Mouse (Mus musculus): ENCODE data around the gene C3. TPM values are rescaled to one million over a fixed set of nuclear protein-coding genes. Genes with fewer than 3 reads are reported as not detected.

The C3 gene
- total RNA-seq, 2 experiments from 2014 or later: 0.29 to 0.42 TPM

DNA sequence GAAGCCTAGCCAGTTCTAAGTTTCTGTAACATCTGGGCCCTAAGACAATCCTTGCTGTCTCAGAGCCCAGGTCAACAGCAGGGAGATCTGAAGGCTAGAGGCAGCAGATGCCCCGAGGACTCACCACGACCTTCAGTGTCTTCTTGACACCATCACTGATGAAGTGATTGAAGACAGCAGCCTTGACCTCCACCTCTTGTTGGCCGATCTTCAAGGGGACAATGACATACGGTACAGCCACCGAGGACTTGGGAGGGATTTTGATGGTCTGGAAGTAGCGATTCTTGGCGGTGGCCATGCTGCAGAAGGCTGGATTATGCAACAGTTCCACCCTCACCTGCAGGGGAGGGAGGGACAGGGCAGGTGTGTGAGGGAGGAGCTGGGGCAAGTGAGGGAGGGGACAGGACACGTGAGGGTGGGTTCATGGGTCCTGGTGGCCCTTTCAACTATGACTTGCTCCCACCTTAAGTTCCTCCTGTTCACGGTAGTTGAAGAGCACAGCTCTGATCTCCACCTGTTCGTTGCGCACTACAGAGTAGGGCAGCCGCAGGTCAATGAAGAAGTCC, 9.5 kb downstream of the C3 start:
- intact Hi-C loops (cut with DNase I): loop anchor here (2.0 kb wide), 1 partner anchor 58 kb away; no protein-coding TSS in a partner anchor
- DNase-seq (ENCODE audit: extremely low spot score in 1 of 2, low spot score in 2 of 2): no peak
- no peak overlapping the region for H3K4me3 ChIP-seq
- H3K27ac ChIP-seq: no peak overlapping the region
- TF ChIP-seq CTCF (IDR thresholded peaks at IDR 0.05): no peak

DNA sequence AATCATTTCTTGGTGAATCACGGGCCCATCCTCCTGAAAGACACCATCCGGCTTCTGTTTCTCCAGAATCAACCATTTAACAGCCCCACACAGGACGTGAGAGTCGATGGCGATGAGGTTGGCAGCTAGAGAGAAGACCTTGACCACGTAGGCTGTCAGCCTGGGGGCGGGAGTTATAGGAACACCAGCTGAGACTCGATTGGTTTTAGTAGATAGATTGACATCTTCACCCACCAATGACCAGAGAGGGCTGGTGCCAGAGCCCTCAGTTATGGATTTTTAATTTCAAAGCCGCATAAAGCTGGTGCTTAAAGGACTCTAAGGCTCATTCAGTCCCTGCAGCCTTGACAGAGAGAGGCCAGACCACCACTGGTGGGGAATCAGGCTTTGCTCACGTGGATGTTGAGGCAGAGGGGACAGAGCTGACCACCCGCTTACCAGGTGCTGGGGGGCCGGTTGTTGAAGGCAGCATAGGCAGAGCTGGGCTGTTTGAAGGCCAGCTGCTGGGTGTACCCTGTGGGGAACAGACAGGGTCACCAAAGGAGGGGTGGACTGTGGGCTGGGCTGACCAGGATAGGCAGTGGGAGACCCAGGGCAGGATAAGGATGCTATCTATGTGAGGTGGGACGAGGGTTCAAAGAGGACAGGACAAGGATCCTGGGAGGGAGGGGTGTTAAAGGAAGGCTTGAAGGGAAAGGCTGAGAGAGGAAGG, 13.1 kb downstream of the C3 start:
- no peak for TF ChIP-seq CTCF (IDR thresholded peaks at IDR 0.05)
- no peak for DNase-seq (ENCODE audit: extremely low spot score in 1 of 2, low spot score in 2 of 2)
- Histone ChIP-seq H3K4me3 (no peak overlapping the region), H3K27ac (no peak overlapping the region)
- intact Hi-C loops (cut with DNase I): no loop called here

DNA sequence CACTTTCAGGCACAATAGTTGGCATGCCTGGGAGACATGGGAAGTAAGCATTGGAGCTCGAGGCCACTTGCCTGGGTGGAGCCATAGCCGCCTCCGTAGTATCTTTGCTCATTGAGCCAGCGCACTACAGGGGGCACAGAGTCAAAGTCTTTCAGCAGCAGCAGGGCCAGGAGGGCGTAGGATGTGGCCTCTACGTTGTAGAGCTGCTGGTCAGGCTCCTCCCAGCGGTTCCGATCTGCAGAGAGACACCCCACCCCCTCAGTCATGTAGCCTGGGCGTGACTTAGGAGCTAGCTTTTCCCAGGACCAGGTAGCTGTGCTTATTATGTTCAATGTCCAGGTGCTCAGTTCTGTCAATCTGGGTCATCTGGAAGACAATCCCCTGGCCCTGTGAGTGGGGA, 16.4 kb downstream of the C3 start:
- no peak for DNase-seq (ENCODE audit: extremely low spot score in 1 of 2, low spot score in 2 of 2)
- Histone ChIP-seq H3K27ac (no peak overlapping the region), H3K4me3 (no peak overlapping the region)
- intact Hi-C loops (cut with DNase I): no loop called here
- no peak for TF ChIP-seq CTCF (IDR thresholded peaks at IDR 0.05)

DNA sequence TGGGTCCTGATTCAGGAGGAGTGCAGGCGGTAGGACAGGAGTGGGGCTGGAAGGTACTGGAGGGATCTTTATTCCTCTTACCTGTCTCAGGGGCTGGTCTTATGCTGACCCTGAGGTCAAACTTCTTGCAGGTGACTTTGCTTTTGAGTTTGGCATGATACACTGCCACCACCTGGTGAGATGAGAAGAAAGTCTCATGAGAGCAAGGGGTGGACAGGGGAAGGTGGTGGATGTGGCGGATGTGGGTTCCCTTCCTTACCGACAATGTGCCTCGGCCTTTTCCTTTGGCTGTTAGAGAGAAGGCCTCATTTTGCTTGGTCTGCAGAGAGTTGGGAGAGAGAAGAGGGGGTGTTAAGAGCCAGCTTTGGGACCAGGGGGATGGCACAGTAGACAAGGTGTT, 18.6 kb downstream of the C3 start:
- TF ChIP-seq CTCF (IDR thresholded peaks at IDR 0.05): no peak; the same call in 1 of the 2 replicates
- intact Hi-C loops (cut with DNase I): no loop called here
- no peak overlapping the region for H3K27ac ChIP-seq
- DNase-seq (ENCODE audit: extremely low spot score in 1 of 2, low spot score in 2 of 2): no peak
- H3K4me3 ChIP-seq: no peak overlapping the region

DNA sequence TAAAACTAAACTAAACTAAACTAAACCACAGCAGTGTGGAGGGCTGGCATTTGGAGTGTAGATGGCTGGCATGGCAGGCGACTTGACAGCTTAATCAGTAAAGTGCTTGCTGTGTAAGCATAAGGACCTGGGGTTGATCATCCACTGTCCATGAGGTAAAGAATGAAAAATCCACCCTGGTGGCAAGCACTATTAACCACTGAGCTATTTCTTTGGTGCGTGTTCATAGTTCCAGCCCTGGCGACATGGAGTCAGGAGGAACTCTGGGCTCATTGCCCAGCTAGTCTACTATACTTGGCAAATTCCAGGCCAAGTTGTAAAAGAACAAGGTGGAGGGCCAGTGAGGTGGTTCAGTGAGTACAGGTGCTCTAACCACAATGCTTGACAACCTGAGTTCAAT, 20.0 kb downstream of the C3 start:
- TF ChIP-seq CTCF (IDR thresholded peaks at IDR 0.05): no peak
- DNase-seq (ENCODE audit: extremely low spot score in 1 of 2, low spot score in 2 of 2): no peak
- intact Hi-C loops (cut with DNase I): no loop called here
- H3K4me3 ChIP-seq: no peak overlapping the region
- H3K27ac ChIP-seq: no peak overlapping the region

DNA sequence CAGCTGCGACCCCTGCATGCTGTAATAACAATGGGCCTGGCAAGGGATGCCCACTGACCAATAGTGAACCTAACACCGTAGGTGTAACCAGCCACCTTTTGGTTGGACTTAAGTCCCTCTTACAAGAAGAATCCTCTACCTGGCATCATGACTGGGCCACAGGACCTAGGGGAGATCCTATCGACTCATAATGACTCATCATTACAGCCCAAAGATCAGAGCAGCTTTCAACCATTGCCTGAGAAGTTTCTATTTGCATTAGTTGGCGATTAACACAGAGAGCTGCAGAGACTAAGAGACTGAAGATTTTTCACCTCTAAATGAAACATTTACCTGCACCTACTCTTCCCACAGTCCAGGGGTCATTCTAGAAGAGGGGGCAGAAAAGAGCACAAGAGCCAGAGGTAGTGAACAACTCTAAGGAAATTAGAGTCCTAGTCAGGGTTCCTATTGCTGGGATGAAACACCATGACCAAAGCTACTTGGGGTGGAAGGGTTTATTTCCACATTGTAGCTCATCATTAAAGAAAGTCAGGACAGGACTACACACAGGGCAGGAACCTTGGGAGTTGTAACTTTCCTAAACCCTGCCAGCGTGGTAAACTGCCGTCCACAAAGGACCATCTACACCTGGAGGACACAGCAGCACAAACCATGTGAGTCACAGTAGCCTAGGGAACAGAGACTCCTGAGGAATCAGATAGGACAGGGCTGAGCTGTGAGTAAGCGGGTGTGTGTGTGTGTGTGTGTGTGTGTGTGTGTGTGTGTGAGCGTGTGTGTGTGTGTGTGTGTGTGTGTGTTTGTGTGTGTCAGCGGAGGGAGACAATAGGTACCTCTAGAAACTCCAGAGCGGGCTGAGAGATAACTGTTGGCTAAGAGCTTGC, 25.9 kb downstream of the C3 start:
- TF ChIP-seq CTCF (IDR thresholded peaks at IDR 0.05): no peak
- DNase-seq (ENCODE audit: extremely low spot score in 1 of 2, low spot score in 2 of 2): no peak
- intact Hi-C loops (cut with DNase I): no loop called here
- no peak overlapping the region for H3K4me3 ChIP-seq
- H3K27ac ChIP-seq: no peak overlapping the region

DNA sequence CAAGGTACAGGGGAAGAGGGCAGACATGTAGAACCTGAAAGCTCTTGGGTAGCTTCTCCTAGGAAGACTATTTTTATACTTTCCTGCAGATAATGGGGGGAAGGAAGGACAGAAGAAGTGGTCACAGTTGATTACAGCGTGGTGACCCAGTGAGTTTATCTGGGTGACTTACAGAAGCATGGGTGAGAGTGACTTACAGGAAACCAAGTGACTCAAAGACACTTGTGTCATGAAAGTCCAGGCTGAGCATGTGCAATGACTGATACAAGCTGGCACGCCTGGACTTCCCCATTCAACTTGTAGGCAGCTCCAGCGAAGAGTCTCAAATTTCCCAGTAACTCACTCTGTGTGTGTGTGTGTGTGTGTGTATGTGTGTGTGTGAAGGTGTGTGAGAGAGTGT, 29.7 kb downstream of the C3 start:
- H3K4me3 ChIP-seq: no peak overlapping the region
- H3K27ac ChIP-seq: no peak overlapping the region
- no peak for TF ChIP-seq CTCF (IDR thresholded peaks at IDR 0.05)
- DNase-seq (ENCODE audit: extremely low spot score in 1 of 2, low spot score in 2 of 2): no peak
- intact Hi-C loops (cut with DNase I): no loop called here

DNA sequence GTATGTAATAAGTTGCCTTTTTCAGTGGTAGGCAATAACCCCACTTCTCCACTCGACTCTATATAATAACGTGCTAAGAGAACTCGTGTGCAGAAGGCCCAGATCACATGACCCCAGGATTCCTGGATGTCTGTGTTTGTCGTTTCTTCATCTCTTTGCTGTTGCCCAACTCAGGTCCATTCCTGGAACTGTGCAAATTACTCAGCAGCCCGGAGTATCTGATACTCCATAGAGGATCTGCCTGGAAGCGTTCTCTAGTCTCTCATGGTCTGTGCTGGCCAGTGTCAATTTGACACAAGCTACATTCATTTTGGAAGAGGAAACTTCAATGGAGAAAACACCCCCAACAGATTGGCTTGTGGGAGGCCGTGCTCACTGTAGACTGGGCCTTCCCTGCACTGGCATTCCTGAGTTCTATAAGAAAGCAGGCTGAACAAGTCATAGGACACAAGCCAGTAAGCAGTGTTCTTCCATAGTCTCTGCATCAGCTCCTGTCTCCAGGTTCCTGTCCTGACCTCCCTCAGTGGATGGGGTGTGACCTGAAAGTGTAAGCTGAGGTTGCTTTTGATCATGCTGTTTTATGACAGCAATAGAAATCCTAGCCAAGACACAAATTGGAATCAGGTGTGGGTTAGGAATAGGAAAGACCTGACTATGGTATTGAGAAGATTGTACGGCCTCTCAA, 32.5 kb downstream of the C3 start:
- no peak overlapping the region for H3K27ac ChIP-seq
- no peak for DNase-seq (ENCODE audit: extremely low spot score in 1 of 2, low spot score in 2 of 2)
- intact Hi-C loops (cut with DNase I): no loop called here
- no peak for TF ChIP-seq CTCF (IDR thresholded peaks at IDR 0.05)
- no peak overlapping the region for H3K4me3 ChIP-seq

DNA sequence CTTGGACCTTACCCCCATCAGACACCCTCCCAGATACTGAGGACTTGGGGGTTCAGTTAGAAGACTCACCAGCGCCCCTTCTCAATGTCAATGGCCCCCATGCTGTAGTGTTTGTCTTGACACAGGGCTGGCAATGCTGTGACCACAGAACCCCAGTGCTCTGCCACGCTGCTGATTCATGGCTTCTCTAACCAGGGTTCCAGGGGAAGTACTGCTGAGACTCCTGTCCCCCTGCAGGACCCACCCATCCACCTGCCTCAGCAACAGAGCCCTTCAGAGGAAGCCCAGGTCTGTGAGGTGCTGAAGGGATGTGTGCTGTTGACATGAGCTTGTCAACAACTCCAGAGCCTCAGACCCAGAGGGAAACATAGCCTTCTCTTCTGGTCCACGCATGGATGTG, 33.2 kb downstream of the C3 start:
- Histone ChIP-seq H3K4me3 (no peak overlapping the region), H3K27ac (no peak overlapping the region)
- intact Hi-C loops (cut with DNase I): no loop called here
- TF ChIP-seq CTCF (IDR thresholded peaks at IDR 0.05): no peak
- DNase-seq (ENCODE audit: extremely low spot score in 1 of 2, low spot score in 2 of 2): no peak

DNA sequence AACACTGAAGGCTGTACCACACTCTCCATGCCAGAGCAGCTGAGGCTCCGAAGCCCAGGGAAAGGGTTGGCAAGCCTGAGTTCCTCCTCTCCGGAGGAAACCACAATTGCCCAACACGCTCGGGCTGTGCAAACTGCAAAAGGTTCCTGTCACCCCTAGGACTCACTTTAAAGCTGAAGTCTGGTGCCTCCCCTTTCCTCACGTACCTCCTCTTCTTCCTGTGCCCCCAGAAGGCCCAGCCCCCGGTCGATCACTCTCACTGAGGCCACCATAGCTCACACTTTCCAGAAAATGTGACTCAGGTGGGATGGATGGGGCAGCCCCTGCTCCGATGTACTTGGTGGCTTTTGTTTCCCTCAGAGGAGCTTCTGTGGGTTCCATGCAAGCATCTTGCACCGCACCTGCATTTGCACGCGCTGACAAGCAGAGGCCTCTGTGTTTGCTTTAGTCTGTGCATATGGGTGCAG, 33.9 kb downstream of the C3 start, which contains the start of gene Tnfsf14:
Gene Tnfsf14, minus strand, starts transcription at position 137 of the 467 bp plus-strand sequence.
- no peak for TF ChIP-seq CTCF (IDR thresholded peaks at IDR 0.05)
- DNase-seq (ENCODE audit: extremely low spot score in 1 of 2, low spot score in 2 of 2): no peak
- intact Hi-C loops (cut with DNase I): no loop called here
- Histone ChIP-seq H3K27ac (no peak within 1 kb of the TSS), H3K4me3 (no peak within 1 kb of the TSS)

DNA sequence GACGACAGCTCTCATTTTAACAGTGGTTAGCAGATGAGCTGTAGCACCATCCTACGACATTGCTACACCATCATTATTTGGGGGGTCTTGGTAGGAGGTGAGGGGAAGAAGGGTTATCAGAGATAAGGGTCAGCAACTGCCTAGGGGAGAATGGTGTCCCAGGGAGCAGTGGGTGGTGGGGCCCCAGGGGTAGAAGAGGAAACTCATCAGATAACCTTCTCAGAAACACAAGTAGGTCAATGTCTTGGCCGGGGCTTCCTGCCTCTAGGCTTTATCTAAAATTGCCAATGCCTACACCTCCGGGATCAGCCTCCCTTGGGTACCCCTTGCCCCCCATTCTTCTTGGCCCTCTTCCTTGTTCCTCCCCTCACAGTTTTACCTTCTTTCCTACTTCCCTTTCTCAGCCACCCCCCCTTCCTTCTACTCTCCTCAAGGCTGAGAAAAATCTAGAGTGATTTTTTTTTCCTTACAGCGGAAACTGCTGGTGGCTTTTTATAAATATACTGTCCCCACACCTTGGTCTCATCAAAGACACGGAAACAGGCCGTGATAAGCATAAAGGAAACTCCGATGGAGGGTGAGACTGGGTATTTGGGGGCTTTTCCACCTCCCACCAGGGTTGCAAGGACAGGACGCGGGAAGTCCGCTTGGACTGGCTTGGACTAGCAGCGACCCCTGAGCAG, 39.3 kb downstream of the C3 start:
- Histone ChIP-seq H3K4me3 (no peak overlapping the region), H3K27ac (no peak overlapping the region)
- no peak for DNase-seq (ENCODE audit: extremely low spot score in 1 of 2, low spot score in 2 of 2)
- intact Hi-C loops (cut with DNase I): no loop called here
- TF ChIP-seq CTCF (IDR thresholded peaks at IDR 0.05): no peak
